Mouse (Mus musculus) embryonic fibroblast, embryonic 13.5 days (primary cell): ENCODE measurements at regions not wholly inside any gene's neighbourhood (a gene's known extent, or its start where the extent isn't known, plus 50 kb on each side); places are given as distances from the start of the nearest gene placed in this dataset.

Experiments
- CTCF ChIP-seq: IDR thresholded peaks from 2 replicates; pipeline ENCODE4 v1.5.1; 2011; ENCODE audit warnings: mild to moderate bottlenecking, control low read depth, low read length, moderate library complexity, borderline replicate concordance; ENCODE audit not compliant: insufficient read depth
- POLR2A ChIP-seq: IDR thresholded peaks from 2 replicates; pipeline ENCODE4 v1.6.1; 2011; ENCODE audit warnings: low read depth, mild to moderate bottlenecking, control low read depth, low read length, moderate library complexity

GRCm38 (mm10) chr3:137491508-137492019, 129.8 kb upstream of the Ddit4l start:
- TF ChIP-seq CTCF = no peak
- TF ChIP-seq POLR2A = no peak
